Mouse (Mus musculus) stomach, postnatal 0 days (tissue): ENCODE results near the gene Sgip1.

Source experiments
- CTCF ChIP-seq: IDR thresholded peaks from 2 replicates; pipeline ENCODE4 v1.5.1; 2016; ENCODE audit warnings: antibody characterized with exemption, low read depth, mild to moderate bottlenecking, moderate library complexity
- EP300 ChIP-seq: optimal IDR thresholded peaks from 2 replicates; pipeline ENCODE3; 2016; ENCODE audit warnings: antibody characterized with exemption

- TF ChIP-seq CTCF (no peak), EP300 (no peak)
These were observed 23.8 kb upstream of the Sgip1 start for GRCm38 (mm10) chr4:102717123-102717828.
